Mouse (Mus musculus): ENCODE measurements around the gene Muc4.

The Muc4 gene

GRCm38 (mm10) chr16:32735586-32735985 lies at the start of gene Muc4:
Muc4 (plus strand) TSS chr16:32735886.
- in situ Hi-C loops (cut with MboI) = no loop called here

GRCm38 (mm10) chr16:32685998-32686397 lies 49.7 kb upstream of the Muc4 start:
- in situ Hi-C loops (cut with MboI) = loop anchor here (5.0 to 10.0 kb wide), 2 partner anchors 54 to 171 kb away; no protein-coding TSS in a partner anchor

- in situ Hi-C loops (cut with MboI) = loop anchor here (5.0 to 10.0 kb wide), 2 partner anchors 55 to 172 kb away; no protein-coding TSS in a partner anchor
Observed at GRCm38 (mm10) chr16:32687221-32687620, 48.5 kb upstream of the Muc4 start.

GRCm38 (mm10) chr16:32688770-32689169 lies 46.9 kb upstream of the Muc4 start:
- in situ Hi-C loops (cut with MboI) = loop anchor here (5.0 to 10.0 kb wide), 2 partner anchors 56 to 174 kb away; no protein-coding TSS in a partner anchor

- in situ Hi-C loops (cut with MboI) = loop anchor here (5.0 to 10.0 kb wide), 2 partner anchors 57 to 175 kb away; no protein-coding TSS in a partner anchor
Observed at GRCm38 (mm10) chr16:32689501-32689900, 46.2 kb upstream of the Muc4 start.

GRCm38 (mm10) chr16:32696841-32697464 lies 38.7 kb upstream of the Muc4 start:
- in situ Hi-C loops (cut with MboI) = no loop called here

- in situ Hi-C loops (cut with MboI) = no loop called here
Observed at GRCm38 (mm10) chr16:32697665-32698446, 37.8 kb upstream of the Muc4 start.

GRCm38 (mm10) chr16:32698550-32698949 lies 37.1 kb upstream of the Muc4 start:
- in situ Hi-C loops (cut with MboI) = no loop called here

GRCm38 (mm10) chr16:32703312-32703912 lies 32.3 kb upstream of the Muc4 start:
- in situ Hi-C loops (cut with MboI) = no loop called here

- in situ Hi-C loops (cut with MboI) = no loop called here
Observed at GRCm38 (mm10) chr16:32705606-32706005, 30.1 kb upstream of the Muc4 start.

- in situ Hi-C loops (cut with MboI) = no loop called here
Observed at GRCm38 (mm10) chr16:32707111-32707823, 28.4 kb upstream of the Muc4 start.

- in situ Hi-C loops (cut with MboI) = no loop called here
Observed at GRCm38 (mm10) chr16:32707824-32708456, 27.7 kb upstream of the Muc4 start.

- in situ Hi-C loops (cut with MboI) = no loop called here
Observed at GRCm38 (mm10) chr16:32708457-32709033, 27.1 kb upstream of the Muc4 start.

GRCm38 (mm10) chr16:32709116-32709515 lies 26.6 kb upstream of the Muc4 start:
- in situ Hi-C loops (cut with MboI) = no loop called here

GRCm38 (mm10) chr16:32710426-32711070 lies 25.1 kb upstream of the Muc4 start:
- in situ Hi-C loops (cut with MboI) = no loop called here

- in situ Hi-C loops (cut with MboI) = no loop called here
Observed at GRCm38 (mm10) chr16:32712202-32712601, 23.5 kb upstream of the Muc4 start.

GRCm38 (mm10) chr16:32713556-32713955 lies 22.1 kb upstream of the Muc4 start:
- in situ Hi-C loops (cut with MboI) = no loop called here

GRCm38 (mm10) chr16:32715364-32715763 lies 20.3 kb upstream of the Muc4 start:
- in situ Hi-C loops (cut with MboI) = no loop called here

GRCm38 (mm10) chr16:32723163-32723562 lies 12.5 kb upstream of the Muc4 start:
- in situ Hi-C loops (cut with MboI) = no loop called here

- in situ Hi-C loops (cut with MboI) = no loop called here
Observed at GRCm38 (mm10) chr16:32723767-32724166, 11.9 kb upstream of the Muc4 start.

- in situ Hi-C loops (cut with MboI) = no loop called here
Observed at GRCm38 (mm10) chr16:32724259-32724658, 11.4 kb upstream of the Muc4 start.
